Mouse (Mus musculus): ENCODE data around the gene Mettl5. TPM values are rescaled to one million over a fixed set of nuclear protein-coding genes. Genes with fewer than 3 reads are reported as not detected.

Gene Mettl5
- total RNA-seq, 1 experiment from 2014 or later = 36.4 TPM

- ATAC-seq (replicated peaks in 1 of 2; ENCODE audit: insufficient read depth in 1 of 2, low FRiP score in 2 of 2, low TSS enrichment in 1 of 2, low read depth in 1 of 2, poor library complexity in 2 of 2, severe bottlenecking in 2 of 2) = no peak
Measured at GRCm38 (mm10) chr2:69862117-69862657, 23.2 kb downstream of the Mettl5 start.

- ATAC-seq (replicated peaks in 1 of 2; ENCODE audit: insufficient read depth in 1 of 2, low FRiP score in 2 of 2, low TSS enrichment in 1 of 2, low read depth in 1 of 2, poor library complexity in 2 of 2, severe bottlenecking in 2 of 2) = peak; percentile 88 to 93
Measured at GRCm38 (mm10) chr2:69861485-69862091, 23.8 kb downstream of the Mettl5 start, which contains the start of gene Ssb. Gene Ssb (plus strand): TSS chr2:69861562.

GRCm38 (mm10) chr2:69860972-69861452 lies 24.4 kb downstream of the Mettl5 start:
- peak; percentile 57 to 60 for ATAC-seq (replicated peaks in 1 of 2; ENCODE audit: insufficient read depth in 1 of 2, low FRiP score in 2 of 2, low TSS enrichment in 1 of 2, low read depth in 1 of 2, poor library complexity in 2 of 2, severe bottlenecking in 2 of 2)

GRCm38 (mm10) chr2:69857882-69858281 lies 27.5 kb downstream of the Mettl5 start:
- ATAC-seq (replicated peaks in 1 of 2; ENCODE audit: insufficient read depth in 1 of 2, low FRiP score in 2 of 2, low TSS enrichment in 1 of 2, low read depth in 1 of 2, poor library complexity in 2 of 2, severe bottlenecking in 2 of 2) = no peak

GRCm38 (mm10) chr2:69856392-69856791 lies 29.0 kb downstream of the Mettl5 start:
- ATAC-seq (replicated peaks in 1 of 2; ENCODE audit: insufficient read depth in 1 of 2, low FRiP score in 2 of 2, low TSS enrichment in 1 of 2, low read depth in 1 of 2, poor library complexity in 2 of 2, severe bottlenecking in 2 of 2) = peak; percentile 70 to 83

GRCm38 (mm10) chr2:69851427-69852058 lies 33.9 kb downstream of the Mettl5 start:
- ATAC-seq (replicated peaks in 1 of 2; ENCODE audit: insufficient read depth in 1 of 2, low FRiP score in 2 of 2, low TSS enrichment in 1 of 2, low read depth in 1 of 2, poor library complexity in 2 of 2, severe bottlenecking in 2 of 2) = peak; percentile 43 to 46; a peak in 1 of 4 replicates

- ATAC-seq (replicated peaks in 1 of 2; ENCODE audit: insufficient read depth in 1 of 2, low FRiP score in 2 of 2, low TSS enrichment in 1 of 2, low read depth in 1 of 2, poor library complexity in 2 of 2, severe bottlenecking in 2 of 2) = no peak
Measured at GRCm38 (mm10) chr2:69849215-69849614, 36.2 kb downstream of the Mettl5 start.

- ATAC-seq (replicated peaks in 1 of 2; ENCODE audit: insufficient read depth in 1 of 2, low FRiP score in 2 of 2, low TSS enrichment in 1 of 2, low read depth in 1 of 2, poor library complexity in 2 of 2, severe bottlenecking in 2 of 2) = peak in 1 of 2 experiments; percentile 58; a peak in 3 of 4 replicates
Measured at GRCm38 (mm10) chr2:69840261-69840660, 45.2 kb downstream of the Mettl5 start.

GRCm38 (mm10) chr2:69838707-69839106 lies 46.7 kb downstream of the Mettl5 start:
- no peak for ATAC-seq (replicated peaks in 1 of 2; ENCODE audit: insufficient read depth in 1 of 2, low FRiP score in 2 of 2, low TSS enrichment in 1 of 2, low read depth in 1 of 2, poor library complexity in 2 of 2, severe bottlenecking in 2 of 2)

- ATAC-seq (replicated peaks in 1 of 2; ENCODE audit: insufficient read depth in 1 of 2, low FRiP score in 2 of 2, low TSS enrichment in 1 of 2, low read depth in 1 of 2, poor library complexity in 2 of 2, severe bottlenecking in 2 of 2) = no peak
Measured at GRCm38 (mm10) chr2:69837996-69838395, 47.4 kb downstream of the Mettl5 start.

GRCm38 (mm10) chr2:69837244-69837967 lies 48.0 kb downstream of the Mettl5 start:
- ATAC-seq (replicated peaks in 1 of 2; ENCODE audit: insufficient read depth in 1 of 2, low FRiP score in 2 of 2, low TSS enrichment in 1 of 2, low read depth in 1 of 2, poor library complexity in 2 of 2, severe bottlenecking in 2 of 2) = no peak

- no peak for ATAC-seq (replicated peaks in 1 of 2; ENCODE audit: insufficient read depth in 1 of 2, low FRiP score in 2 of 2, low TSS enrichment in 1 of 2, low read depth in 1 of 2, poor library complexity in 2 of 2, severe bottlenecking in 2 of 2)
Measured at GRCm38 (mm10) chr2:69830116-69830515, 55.3 kb downstream of the Mettl5 start.

- ATAC-seq (replicated peaks in 1 of 2; ENCODE audit: insufficient read depth in 1 of 2, low FRiP score in 2 of 2, low TSS enrichment in 1 of 2, low read depth in 1 of 2, poor library complexity in 2 of 2, severe bottlenecking in 2 of 2) = no peak
Measured at GRCm38 (mm10) chr2:69829680-69830079, 55.7 kb downstream of the Mettl5 start.

GRCm38 (mm10) chr2:69828031-69828430 lies 57.4 kb downstream of the Mettl5 start:
- ATAC-seq (replicated peaks in 1 of 2; ENCODE audit: insufficient read depth in 1 of 2, low FRiP score in 2 of 2, low TSS enrichment in 1 of 2, low read depth in 1 of 2, poor library complexity in 2 of 2, severe bottlenecking in 2 of 2) = no peak

- no peak for ATAC-seq (replicated peaks in 1 of 2; ENCODE audit: insufficient read depth in 1 of 2, low FRiP score in 2 of 2, low TSS enrichment in 1 of 2, low read depth in 1 of 2, poor library complexity in 2 of 2, severe bottlenecking in 2 of 2)
Measured at GRCm38 (mm10) chr2:69826380-69826779, 59.0 kb downstream of the Mettl5 start.

GRCm38 (mm10) chr2:69825898-69826297 lies 59.5 kb downstream of the Mettl5 start:
- ATAC-seq (replicated peaks in 1 of 2; ENCODE audit: insufficient read depth in 1 of 2, low FRiP score in 2 of 2, low TSS enrichment in 1 of 2, low read depth in 1 of 2, poor library complexity in 2 of 2, severe bottlenecking in 2 of 2) = no peak

GRCm38 (mm10) chr2:69823129-69823677 lies 62.2 kb downstream of the Mettl5 start:
- ATAC-seq (replicated peaks in 1 of 2; ENCODE audit: insufficient read depth in 1 of 2, low FRiP score in 2 of 2, low TSS enrichment in 1 of 2, low read depth in 1 of 2, poor library complexity in 2 of 2, severe bottlenecking in 2 of 2) = no peak
